Mouse (Mus musculus) cerebellum, postnatal 25 days (tissue): ENCODE results near the gene Herc2.
A peak's percentile ranks its signal among the peaks of the same experiment; 100 is the strongest.
"Not testable (repeated sequence)": the region's sequence is repeated elsewhere in the genome, so short reads cannot be mapped to it uniquely, and the experiment has no call there.

Source experiments
- DNase-seq, 2 experiments: peaks; one replicate each; pipeline ENCODE4 v3.0.0; 2021; ENCODE audit warnings: mixed read lengths in 2 of 2

Gene Herc2

DNA sequence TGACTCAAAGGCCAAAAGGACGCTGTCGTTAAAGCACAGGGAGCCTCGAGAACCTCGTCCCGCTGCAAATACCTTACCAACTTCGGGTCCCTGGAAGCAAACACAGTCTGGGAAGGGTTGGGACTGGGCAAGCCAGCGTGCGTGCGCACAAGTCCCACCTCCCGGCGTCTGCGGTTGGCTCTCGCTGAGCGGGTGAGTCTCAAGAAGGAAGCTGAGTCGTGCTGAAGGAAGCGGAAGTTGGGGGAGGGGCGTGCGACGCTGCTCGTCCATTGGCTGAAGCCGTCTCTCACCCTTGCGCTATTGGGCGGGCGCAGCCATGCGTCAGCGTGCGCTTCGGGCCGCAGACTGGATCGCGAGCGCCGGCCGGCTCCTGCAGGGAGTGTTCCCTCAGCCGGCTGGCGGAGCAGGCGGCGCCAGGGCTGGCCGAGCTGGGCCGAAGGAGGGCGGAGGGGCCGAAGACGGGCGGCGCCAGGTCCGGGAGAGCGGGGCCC lies at the start of gene Herc2:
TSS of gene Herc2 (plus strand) at position 366 of the 491 bp plus-strand sequence.
- peak; percentile 99 to 100 for DNase-seq

DNA sequence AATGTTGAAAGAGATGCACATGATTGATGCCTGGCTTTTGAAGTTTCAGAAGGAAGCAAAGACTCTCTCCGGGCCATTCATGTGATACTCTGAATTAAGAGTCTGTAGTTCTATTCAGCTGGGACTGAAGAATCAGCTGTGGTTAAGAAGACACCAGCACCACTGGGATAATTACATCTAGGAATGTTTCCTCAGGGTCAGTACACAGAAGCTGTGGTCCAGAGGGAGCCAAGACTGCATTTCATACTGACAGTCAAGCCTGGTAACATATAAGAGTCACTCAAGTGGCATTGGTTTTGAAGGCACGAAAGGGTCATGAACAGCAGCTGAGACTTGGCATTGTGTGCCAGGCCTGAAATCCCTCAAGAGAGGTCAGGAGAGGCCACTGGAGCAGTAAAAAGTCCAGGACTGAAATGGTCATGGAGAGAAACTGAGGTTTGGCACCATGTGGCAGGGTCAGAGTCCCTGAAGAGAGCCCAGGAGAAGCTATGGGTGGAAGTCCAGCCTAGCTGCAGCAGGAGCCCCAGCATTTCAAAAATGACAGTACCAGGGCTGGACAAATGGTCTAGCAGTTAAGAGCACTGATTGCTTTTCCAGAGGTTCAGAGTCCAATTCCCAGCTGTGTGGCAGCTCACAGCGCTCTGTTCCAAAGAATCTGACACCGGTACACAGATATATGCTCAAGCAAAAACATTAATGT lies 39.5 kb upstream of the Herc2 start:
- no peak for DNase-seq

DNA sequence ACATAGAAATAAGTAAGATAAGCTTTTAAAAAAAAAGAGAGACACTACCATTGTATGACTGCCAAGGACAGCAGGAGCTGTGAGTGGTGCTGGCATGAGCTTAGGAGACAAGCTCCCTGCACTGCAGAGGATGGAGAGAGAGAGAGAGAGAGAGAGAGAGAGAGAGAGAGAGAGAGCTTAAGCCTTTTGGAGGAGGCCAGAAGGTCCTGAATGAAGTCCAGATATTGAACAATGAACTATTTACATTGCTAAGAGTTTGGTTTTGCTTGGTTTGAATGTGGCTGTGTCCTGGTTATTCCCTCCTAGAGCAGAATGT lies 39.0 kb upstream of the Herc2 start:
- no peak for DNase-seq

DNA sequence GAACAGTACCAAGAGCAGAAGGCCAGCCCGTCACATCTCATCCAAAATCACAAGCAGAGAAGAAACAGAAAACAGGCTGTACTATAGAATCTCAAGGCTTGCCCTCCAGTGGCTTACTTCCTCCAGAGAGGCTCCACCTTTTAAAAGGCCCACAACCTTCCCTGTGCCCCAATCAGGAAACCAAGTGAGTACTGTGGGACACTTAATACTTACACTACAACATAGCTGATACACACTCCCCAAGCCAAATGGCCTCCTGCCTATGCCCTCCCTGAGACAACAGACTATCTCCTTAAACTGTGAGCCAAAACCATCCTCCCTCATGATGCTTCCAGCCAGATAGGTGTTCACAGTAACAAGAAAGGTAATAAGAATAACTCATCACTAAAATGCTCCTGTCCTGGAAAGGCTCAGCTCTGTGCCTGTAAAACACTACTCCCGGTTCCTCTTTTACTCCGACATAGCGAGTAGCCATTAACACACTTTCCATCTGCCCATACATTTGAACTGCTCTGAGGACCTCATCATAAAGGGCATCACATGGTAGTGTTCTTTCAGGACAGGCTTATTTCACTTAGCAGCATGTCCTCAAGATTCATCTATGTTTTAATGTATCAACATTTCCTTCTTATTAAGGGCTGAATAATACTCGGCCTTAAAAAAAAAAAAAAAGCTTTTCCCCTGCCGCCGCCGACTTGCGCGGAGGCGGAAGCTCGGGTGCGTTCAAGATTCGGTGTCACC lies 36.6 kb upstream of the Herc2 start:
- no peak for DNase-seq

DNA sequence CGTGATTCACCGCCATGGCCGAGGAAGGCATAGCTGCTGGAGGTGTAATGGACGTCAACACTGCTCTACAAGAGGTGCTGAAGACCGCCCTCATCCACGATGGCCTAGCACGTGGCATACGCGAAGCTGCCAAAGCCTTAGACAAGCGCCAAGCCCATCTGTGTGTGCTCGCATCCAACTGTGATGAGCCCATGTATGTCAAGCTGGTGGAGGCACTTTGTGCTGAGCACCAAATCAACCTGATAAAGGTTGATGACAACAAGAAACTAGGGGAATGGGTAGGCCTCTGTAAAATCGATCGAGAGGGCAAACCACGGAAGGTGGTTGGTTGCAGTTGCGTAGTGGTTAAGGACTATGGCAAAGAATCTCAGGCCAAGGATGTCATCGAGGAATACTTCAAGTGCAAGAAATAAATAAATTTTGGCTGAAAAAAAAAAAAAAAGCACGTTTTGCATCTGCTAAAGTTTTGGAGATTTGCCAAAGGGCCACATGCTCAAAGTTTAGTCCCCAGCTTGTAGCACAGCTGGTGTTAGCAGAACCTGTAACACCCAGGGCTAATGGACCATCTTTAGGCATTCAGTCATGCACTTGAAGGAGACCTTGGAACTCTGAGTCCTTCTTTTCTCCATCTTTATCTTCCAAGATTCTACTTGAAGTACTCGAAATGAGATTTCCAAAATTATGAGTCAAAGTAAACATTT lies 35.8 kb upstream of the Herc2 start:
- DNase-seq, result not testable (repeated sequence)

DNA sequence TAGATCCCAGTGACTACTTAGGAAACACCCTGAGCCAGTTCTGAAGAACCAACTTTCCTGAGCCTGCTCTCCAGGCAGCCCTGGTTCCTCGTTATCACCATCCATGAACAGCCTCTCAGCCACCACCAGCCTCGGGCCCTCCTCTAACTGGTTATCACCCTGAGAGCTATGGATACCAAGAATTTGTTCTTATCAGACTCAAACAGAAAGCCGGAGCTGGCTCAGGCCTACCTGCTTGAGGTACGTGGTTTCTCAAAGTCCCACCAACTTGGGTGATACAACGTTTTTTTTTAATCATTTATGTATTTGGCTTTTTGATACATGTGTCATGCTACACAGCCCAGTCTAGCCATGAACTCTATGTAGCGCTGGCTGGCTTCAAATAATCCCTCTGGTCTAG lies 34.8 kb upstream of the Herc2 start:
- no peak for DNase-seq

DNA sequence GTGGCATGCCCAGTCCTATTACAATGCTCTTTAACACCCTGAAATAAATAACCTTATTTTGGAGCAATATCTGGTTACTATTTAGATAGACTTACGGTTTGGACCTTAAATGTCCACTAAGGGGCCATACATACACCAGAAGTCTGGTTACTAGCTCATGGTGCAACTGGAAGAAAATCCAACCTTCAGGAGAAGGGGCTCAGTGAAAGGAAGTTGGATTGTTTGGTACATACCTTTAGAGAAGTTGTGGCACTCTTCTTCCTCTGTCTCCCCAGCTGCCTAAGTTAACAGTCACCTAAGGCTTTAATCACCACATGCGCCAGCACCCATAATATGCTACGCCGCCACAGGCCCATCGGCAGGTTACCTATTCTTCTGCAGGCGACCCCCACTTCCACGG lies 34.2 kb upstream of the Herc2 start:
- no peak for DNase-seq

DNA sequence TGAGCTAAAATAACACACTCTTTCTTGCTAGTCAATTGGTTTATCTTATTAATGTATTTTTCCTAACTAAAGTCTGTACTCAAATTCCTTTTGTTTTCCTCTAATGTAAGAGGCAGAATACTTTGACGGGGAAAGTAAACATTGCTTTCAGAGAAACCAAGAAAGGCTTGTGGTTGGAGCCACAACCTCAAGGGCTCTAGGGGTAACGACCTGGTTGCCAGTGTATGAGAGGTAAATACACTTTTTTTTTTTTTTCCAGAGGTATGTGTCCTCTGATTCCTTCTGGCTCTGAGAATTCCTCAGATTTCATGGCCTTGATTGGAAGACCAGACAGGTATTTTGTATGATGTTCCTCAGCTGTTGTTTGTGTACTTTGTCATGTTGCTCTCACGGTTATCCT lies 32.2 kb upstream of the Herc2 start:
- DNase-seq, result no peak

DNA sequence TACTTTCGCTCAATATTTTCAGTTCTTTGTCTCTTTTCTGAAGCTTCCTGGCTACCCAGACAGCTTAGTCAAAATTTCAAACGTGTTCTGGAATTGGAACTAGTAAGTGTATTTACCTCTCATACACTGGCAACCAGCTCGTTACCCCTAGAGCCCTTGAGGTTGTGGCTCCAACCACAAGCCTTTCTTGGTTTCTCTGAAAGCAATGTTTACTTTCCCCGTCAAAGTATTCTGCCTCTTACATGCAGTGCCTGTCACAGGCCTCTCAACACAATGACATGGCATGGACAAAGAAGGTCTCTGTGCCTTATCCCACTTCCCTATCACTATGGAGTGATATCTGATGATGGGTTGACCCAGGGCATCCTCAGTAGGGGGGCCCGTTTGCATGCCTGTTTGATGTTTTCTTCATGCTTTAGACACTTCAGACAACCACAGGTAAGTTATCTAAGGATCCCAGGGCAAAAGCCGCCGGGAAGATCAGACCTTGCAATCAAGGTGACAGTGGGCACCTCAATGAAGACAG lies 31.5 kb upstream of the Herc2 start:
- no peak for DNase-seq

DNA sequence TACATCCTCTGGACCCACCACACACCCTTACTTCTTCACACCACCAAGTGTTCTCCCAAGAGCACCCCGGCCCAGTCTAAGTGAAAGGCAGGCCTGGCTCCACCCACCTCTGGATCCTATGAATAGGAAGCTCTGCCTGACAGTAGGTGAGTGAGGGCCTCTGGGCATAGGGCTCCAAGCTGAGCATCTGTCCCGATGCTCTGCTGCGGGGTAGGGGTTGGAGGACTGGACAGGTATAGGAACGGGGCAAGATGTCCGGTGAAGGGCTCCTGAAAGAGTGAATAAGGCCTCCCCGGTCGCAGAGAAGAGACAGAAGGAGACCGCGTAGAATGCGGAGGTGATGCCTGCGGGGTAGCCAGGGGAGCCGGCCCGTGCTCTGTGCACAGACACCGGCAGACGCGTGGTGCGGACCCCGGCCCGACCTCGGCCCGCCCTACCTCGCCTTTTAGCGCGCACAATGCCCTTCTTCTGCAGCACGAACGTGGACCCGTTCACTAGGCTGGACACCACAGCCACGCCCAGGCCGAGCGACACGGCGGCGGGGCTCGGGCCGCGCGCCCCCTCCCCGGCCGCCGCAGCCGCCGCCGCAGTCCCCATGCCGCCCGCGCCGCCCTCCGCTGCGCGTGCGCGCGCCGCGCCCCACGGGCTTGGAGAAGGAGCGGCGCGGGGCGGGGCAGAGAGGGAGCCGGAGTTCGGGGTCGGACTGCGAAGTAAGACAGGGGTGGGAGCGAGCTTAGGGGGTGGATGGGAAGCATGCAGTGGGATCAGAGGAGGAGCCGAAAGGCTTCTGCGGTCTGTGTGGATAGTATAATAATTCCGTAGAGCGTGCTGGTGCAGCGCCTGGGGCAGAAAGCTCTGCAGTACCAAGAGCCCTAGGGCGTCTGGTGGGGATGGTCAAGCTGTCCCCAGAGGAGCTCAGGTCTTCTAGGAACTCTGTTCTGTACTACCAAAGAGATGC lies 30.7 kb upstream of the Herc2 start:
- peak; percentile 77 to 87 for DNase-seq

DNA sequence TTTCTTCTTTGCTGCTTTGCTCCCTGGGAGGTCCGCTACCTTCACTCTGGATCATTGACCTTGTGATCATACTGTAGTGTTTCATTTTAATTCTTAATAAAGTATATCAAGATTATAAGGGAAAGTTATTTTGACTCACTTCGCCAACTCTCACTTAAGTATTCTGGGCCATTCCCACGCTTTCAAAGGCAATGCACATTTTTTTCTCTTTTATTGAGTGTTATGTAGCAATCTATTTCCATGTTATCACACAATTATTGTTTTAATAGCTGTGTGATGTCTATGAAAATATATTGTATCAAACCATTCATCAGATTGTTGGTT lies 30.1 kb upstream of the Herc2 start, which contains the start of gene Nipa1:
TSS of gene Nipa1 (minus strand) at position 25 of the 324 bp plus-strand sequence.
- no peak for DNase-seq

DNA sequence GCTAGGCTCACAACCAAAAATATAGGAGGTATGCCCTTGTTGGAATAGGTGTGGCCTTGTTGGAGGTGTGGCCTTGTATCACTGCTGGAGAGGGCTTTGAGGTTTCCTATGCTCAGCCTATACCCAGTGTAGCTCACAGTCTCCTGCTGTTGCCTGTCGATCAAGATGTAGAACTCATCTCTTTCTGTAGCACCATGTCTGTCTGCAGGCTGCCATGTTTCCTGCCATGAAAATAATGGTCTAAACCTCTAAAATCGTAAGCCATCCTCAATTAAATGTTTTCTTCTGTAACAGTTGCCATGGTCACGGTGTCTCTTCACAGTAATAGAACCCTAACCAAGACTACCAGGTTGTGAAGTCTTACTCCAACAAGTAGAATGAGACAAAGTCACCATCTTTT lies 26.4 kb upstream of the Herc2 start:
- DNase-seq, result no peak

DNA sequence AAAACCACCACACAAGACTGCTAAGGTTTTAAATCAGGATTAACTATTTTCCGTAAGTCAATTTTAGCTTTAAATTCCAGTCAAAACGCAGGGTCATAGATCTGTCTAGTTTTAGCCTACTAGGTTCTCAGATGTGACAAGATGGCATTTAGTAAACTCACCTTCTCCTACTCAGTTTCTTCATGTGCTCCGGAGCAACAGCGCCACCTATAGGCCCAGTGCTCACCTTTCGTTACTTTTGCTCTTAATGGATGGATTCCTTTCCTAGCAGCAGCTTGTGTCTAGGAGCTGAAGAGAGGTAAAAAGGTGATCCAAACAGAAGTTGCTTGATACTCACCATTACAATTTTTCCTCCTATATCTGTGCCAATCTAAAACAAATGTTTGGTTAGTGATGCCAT lies 7.6 kb upstream of the Herc2 start:
- peak; percentile 78 to 89 for DNase-seq

DNA sequence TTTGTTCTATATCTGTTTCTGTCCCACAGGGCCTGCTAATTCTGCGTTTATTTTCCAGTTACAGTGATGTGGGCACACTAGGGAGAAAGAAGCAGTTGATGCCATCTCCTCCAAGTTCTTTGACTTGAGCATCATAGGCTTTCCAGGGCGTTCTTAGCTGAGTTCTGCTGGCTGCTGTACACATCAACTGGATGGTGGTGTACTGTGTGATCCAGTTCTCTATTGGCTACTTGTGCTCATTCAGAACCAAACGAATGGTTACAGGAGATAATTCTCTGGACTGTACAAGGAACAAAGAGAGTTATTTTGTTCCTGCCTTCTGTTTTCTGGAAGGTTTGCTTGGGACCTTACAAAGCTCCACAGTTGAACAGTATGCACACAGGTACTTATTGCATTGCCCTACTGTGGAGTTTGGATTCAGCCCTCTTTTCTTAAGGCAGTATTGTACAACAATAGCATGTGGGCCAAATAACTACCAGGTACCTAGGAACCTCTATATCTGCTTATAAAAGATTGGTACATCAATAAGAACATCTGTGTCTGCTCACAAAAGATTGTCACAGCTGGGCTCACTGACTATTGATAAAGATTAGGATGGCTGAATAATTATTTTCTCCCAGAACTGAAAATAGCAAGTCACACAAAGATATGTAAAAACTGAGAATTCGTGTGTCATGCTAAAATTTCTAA lies 6.3 kb upstream of the Herc2 start:
- no peak for DNase-seq

DNA sequence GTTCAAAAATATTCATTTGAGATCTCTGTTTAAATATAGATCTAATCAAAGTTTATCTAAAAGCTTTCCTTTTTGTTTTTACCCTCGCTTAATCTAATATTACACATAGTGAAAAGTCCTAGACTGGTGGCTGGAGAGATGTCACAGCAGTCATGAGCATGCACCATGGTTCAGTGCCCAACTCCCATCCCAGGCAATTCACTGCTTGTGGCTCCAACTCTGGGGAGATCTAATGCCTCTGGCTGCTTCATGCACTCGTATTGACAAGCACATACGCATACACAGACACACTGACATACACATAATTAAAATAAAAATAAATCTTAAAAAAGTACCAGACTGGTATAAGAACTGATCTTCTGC lies 5.7 kb upstream of the Herc2 start:
- DNase-seq, result no peak

DNA sequence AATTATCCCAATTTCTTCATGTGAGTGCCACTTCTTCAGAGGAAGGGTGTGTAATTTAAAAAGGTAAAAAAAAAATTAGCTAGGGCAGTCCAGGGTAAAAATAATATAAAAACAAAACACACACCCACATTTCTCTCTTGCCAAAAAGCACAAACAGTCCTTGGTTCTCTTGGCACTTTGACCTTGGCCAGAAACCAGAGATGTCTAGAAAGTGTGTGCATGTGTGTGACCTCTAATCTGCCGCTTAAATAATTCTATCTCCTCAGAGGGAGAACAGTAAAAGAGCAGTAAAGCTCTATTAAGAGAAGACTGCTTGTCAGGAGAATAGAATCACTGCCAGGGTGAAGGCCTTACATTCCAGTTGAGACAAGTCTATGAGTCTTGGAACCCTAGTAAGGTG lies 2.8 kb upstream of the Herc2 start:
- no peak for DNase-seq

DNA sequence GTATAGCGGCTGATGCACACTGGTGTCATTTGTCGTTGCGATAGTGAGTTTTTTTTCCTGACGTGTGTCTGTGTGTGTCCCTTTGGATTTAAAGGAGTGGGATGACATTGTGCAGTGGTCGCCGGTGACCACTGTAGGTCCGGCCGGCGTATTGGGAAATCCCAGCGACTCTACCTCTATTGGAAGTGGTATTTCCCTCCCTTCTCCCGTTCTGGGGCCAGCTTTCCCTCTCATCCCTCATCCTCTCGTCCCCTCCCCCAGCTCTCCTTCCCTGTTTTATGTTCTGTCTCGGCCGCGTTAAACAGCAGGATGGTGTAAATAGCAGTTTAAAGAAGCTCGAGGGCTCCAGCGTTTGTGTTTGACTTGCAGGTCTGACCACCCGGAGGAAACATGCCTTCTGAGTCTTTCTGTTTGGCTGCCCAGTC lies 503 bp downstream of the Herc2 start:
- DNase-seq, result peak in 1 of 2 experiments; percentile 54

DNA sequence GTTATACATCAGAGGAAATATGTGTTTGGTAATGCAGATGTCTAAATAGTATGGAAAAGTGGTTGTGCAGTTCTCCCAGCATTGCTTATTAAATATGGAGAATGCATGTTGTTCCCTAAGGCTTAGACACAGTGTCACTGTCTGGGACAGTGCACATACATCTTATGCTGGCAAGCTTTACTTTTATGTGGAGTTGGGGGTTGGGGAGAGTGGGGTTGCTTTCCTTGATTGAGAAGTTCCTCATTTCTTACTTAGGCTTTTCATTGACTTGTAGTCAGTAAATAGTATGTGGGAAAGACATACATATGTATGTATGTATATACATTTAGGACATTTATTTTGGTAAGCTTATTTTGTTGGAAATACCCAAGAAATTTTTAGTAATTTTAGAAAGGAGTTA lies 3.0 kb downstream of the Herc2 start:
- no peak for DNase-seq

DNA sequence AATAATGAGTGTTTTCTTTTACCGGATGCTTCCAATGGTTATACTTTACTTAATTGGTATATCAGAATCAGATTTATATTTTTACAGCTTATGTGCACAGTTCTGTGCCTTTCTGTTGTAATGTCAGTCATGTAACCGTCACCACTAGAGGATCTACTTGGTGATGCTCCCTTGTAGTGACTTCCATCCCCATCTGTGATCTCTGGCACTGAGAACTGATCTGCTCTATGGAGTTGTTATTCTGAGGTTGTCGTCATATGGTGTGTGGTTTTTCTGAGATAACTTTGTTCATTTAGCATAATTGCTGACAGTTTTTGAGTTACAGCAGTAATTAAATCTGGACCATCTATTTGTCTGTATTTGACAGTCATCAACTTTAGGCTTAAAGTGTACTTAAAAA lies 5.3 kb downstream of the Herc2 start:
- peak in 1 of 2 experiments; percentile 23 for DNase-seq

DNA sequence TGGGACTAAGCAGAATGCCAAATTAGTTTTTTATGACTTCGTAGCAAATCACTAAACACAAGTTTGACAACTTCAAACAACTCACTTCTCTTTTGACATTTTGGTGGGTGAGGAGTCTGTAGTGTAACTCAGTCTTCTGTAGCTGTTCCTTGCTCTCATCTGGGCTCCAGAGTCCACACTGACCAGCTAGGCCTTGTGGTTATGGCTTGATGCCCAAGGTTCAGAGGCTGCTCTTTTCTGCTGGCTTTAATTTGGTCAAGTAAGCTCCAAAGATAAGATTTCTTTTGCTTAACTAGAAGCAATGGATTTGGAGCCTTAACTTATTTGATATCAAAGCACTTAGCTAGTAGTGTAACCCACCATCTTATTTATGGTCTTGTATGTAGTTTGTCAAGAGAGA lies 14.9 kb downstream of the Herc2 start:
- no peak for DNase-seq

DNA sequence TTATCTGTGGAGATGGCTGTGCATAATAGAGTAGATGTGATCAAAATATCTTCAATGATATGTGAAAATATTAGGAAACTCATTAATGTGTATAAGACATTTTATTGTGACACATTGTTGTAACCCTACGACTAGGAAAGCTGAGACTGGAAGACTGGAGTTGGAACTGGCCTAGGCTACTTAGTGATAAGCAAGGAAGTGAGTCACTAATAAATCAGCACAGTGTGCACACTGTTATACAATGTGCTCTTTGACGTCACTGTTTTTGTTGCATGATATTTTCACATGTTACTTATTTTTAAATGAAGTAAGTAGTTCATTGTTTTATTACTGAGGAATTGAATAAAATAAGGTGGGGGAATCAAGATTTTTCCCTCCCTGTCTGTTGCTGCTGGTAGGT lies 16.1 kb downstream of the Herc2 start:
- DNase-seq, result no peak

DNA sequence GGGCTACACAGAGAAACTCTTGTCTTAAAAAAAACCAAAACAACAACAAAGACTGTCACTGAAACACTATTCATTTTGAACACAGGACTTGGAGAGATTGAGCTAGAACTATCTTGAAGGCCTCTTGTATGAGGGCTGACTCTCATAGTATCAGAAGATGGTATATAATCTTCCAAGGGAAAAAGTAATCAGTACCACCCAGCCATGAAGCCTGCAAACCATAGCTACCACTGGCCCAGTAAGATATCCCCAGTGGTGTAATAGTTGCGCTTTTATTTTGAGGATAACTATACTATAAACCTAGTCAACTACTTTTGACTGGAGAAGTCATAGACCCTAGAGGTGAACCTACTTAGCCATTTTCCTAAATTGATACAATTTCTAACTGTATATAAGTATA lies 16.6 kb downstream of the Herc2 start:
- no peak for DNase-seq
